Mouse (Mus musculus) monocyte, adult 5-6 weeks (primary cell): ENCODE results near the gene Masp2. TPM values are rescaled to one million over a fixed set of nuclear protein-coding genes. Genes with fewer than 3 reads are reported as not detected.
A peak's percentile ranks its signal among the peaks of the same experiment; 100 is the strongest.

Experiments used
- ATAC-seq: fragments of 153-309, 156-312 bp; replicated peaks from 2 replicates; pipeline ENCODE4 v1.8.0; 2017; ENCODE audit warnings: mild to moderate bottlenecking; ENCODE audit not compliant: low TSS enrichment, insufficient number of reproducible peaks, severe bottlenecking, poor library complexity, low FRiP score
- total RNA-seq: library from RNA; stranded (forward); fragments of 200-1000, 200-491, 200-594 nt; gene quantifications from 3 replicates; pipeline ENCODE4 v1.2.3, GENCODE M21; 2017

The Masp2 gene
- total RNA-seq, 1 experiment from 2014 or later, result 0.57 TPM

GRCm38 (mm10) chr4:148626623-148627185, 24.4 kb downstream of the Masp2 start, which contains the start of gene Tardbp:
Tardbp (minus strand) TSS chr4:148627019.
- ATAC-seq, result peak; percentile 89

- no peak for ATAC-seq
Measured at GRCm38 (mm10) chr4:148627246-148627645, 24.9 kb downstream of the Masp2 start.

GRCm38 (mm10) chr4:148632013-148632692, 29.8 kb downstream of the Masp2 start:
- ATAC-seq, result no peak

GRCm38 (mm10) chr4:148633395-148634061, 31.2 kb downstream of the Masp2 start:
- 0 out of 2 replicates have a peak, but pooled peaks have one; percentile 31 for ATAC-seq

- no peak for ATAC-seq
Measured at GRCm38 (mm10) chr4:148635309-148635708, 33.0 kb downstream of the Masp2 start.

- ATAC-seq, result no peak
Measured at GRCm38 (mm10) chr4:148638302-148638701, 35.9 kb downstream of the Masp2 start.

- ATAC-seq, result 0 out of 2 replicates have a peak, but pooled peaks have one; percentile 38
Measured at GRCm38 (mm10) chr4:148639455-148639854, 37.1 kb downstream of the Masp2 start.

GRCm38 (mm10) chr4:148641121-148641520, 38.8 kb downstream of the Masp2 start:
- no peak for ATAC-seq

GRCm38 (mm10) chr4:148643291-148644156, 41.2 kb downstream of the Masp2 start, which contains the start of gene Gm572:
Gm572 (plus strand) TSS chr4:148643317.
- no peak for ATAC-seq

- ATAC-seq, result peak; percentile 77
Measured at GRCm38 (mm10) chr4:148644157-148644511, 41.8 kb downstream of the Masp2 start.

GRCm38 (mm10) chr4:148644926-148645325, 42.6 kb downstream of the Masp2 start:
- no peak for ATAC-seq

- no peak for ATAC-seq
Measured at GRCm38 (mm10) chr4:148646616-148647015, 44.3 kb downstream of the Masp2 start.

- ATAC-seq, result no peak
Measured at GRCm38 (mm10) chr4:148649309-148649708, 47.0 kb downstream of the Masp2 start.

- no peak for ATAC-seq
Measured at GRCm38 (mm10) chr4:148651045-148651444, 48.7 kb downstream of the Masp2 start.

GRCm38 (mm10) chr4:148654701-148655398, 52.5 kb downstream of the Masp2 start:
- 0 out of 2 replicates have a peak, but pooled peaks have one; percentile 53 for ATAC-seq

- no peak for ATAC-seq
Measured at GRCm38 (mm10) chr4:148656691-148657258, 54.4 kb downstream of the Masp2 start.

GRCm38 (mm10) chr4:148657776-148658175, 55.4 kb downstream of the Masp2 start:
- no peak for ATAC-seq

- ATAC-seq, result no peak
Measured at GRCm38 (mm10) chr4:148660174-148660573, 57.8 kb downstream of the Masp2 start.
